8 mouse cellular contexts compared by ENCODE assay signal in genomic region chr11:114675826-114676401, GRCm38 (mm10). TPM values are rescaled to one million over a fixed set of nuclear protein-coding genes. Genes with fewer than 3 reads are reported as not detected.
A peak's percentile ranks its signal among the peaks of the same experiment; 100 is the strongest.
DNase-seq lines count a peak whose midpoint lies in the region; ATAC-seq lines count a peak whose summit lies in the region.

No protein-coding gene starts in this region.

- ATAC-seq in neural tube, embryonic 11.5 days (ENCODE audit: insufficient read depth, low FRiP score, low TSS enrichment) = peak; percentile 7; the same call in 1 of the 2 replicates
- peak; percentile 33 for ATAC-seq in activated CD4-positive, CD25-positive, alpha-beta regulatory T cell, adult 4 months
- no peak for ATAC-seq in embryonic facial prominence, embryonic 15.5 days (ENCODE audit: insufficient number of reproducible peaks, low FRiP score, low TSS enrichment, low read depth)
- ATAC-seq in hindbrain, embryonic 11.5 days (ENCODE audit: low FRiP score) = peak; percentile 26; the same call in 1 of the 2 replicates
- ATAC-seq in midbrain, embryonic 15.5 days (replicated peaks) = no peak
- no peak for ATAC-seq in inflammation-experienced regulatory T-cells, adult 6 months

- peak overlapping the region; percentile 75 for H3K4me2 ChIP-seq in neural tube, embryonic 11.5 days (ENCODE audit: low read depth)
- H3K4me2 ChIP-seq in embryonic facial prominence, embryonic 15.5 days (replicated peaks) = peak overlapping the region; percentile 95
- H3K4me2 ChIP-seq in hindbrain, embryonic 11.5 days (replicated peaks; ENCODE audit: low read depth, low read length) = peak overlapping the region; percentile 77
- H3K4me2 ChIP-seq in midbrain, embryonic 15.5 days = peak overlapping the region; percentile 73

- H3K4me1 ChIP-seq in neural tube, embryonic 11.5 days (ENCODE audit: control insufficient read depth, insufficient read depth, low read length) = peaks cover 8% of the 10 kb centered on the region
- peaks cover 42% of the 10 kb centered on the region for H3K4me1 ChIP-seq in embryonic facial prominence, embryonic 15.5 days
- 0 out of 2 replicates have a peak, but pooled peaks cover 2% of the 10 kb centered on the region for H3K4me1 ChIP-seq in hindbrain, embryonic 11.5 days (replicated peaks; ENCODE audit: control insufficient read depth, insufficient read depth, low read length)
- peaks cover 23% of the 10 kb centered on the region for H3K4me1 ChIP-seq in midbrain, embryonic 15.5 days

- peak overlapping the region; percentile 59 for H3K4me3 ChIP-seq in neural tube, embryonic 11.5 days (ENCODE audit: low read depth, low read length)
- peak overlapping the region; percentile 66 for H3K4me3 ChIP-seq in embryonic facial prominence, embryonic 15.5 days (replicated peaks)
- peak overlapping the region; percentile 52 for H3K4me3 ChIP-seq in hindbrain, embryonic 11.5 days (ENCODE audit: low read depth, low read length)
- peak overlapping the region; percentile 45 for H3K4me3 ChIP-seq in midbrain, embryonic 15.5 days

- WGBS in neural tube, embryonic 11.5 days = 2% methylated on average over 27 of the region's 27 CpGs
- WGBS in embryonic facial prominence, embryonic 15.5 days = 2% methylated on average over 27 of the region's 27 CpGs
- WGBS in hindbrain, embryonic 11.5 days = 2% methylated on average over 27 of the region's 27 CpGs
- WGBS in midbrain, embryonic 15.5 days = 2% methylated on average over 27 of the region's 27 CpGs

- H3K36me3 ChIP-seq in neural tube, embryonic 11.5 days (ENCODE audit: control insufficient read depth, insufficient read depth, low read length) = peaks cover 15% of the 10 kb centered on the region
- H3K36me3 ChIP-seq in embryonic facial prominence, embryonic 15.5 days = peaks cover 28% of the 10 kb centered on the region
- peaks cover 13% of the 10 kb centered on the region; the same call in 1 of the 2 replicates for H3K36me3 ChIP-seq in hindbrain, embryonic 11.5 days (ENCODE audit: control insufficient read depth, insufficient read depth, low read length)
- H3K36me3 ChIP-seq in midbrain, embryonic 15.5 days (replicated peaks) = peaks cover 22% of the 10 kb centered on the region

- peak; percentile 37 for DNase-seq in neural tube, embryonic 11.5 days (ENCODE audit: low spot score)
- no peak for DNase-seq in neural tube, embryonic 10.5 days (ENCODE audit: extremely low spot score, low spot score)
- DNase-seq in hindbrain, embryonic 11.5 days (ENCODE audit: low spot score) = peak; percentile 57
- DNase-seq in liver = peak; percentile 39

- no peak overlapping the region for H3K27ac ChIP-seq in neural tube, embryonic 11.5 days (ENCODE audit: low read depth, low read length)
- peak overlapping the region; percentile 78 for H3K27ac ChIP-seq in embryonic facial prominence, embryonic 15.5 days (replicated peaks)
- no peak overlapping the region for H3K27ac ChIP-seq in hindbrain, embryonic 11.5 days (ENCODE audit: low read depth, low read length)
- H3K27ac ChIP-seq in midbrain, embryonic 15.5 days = peak overlapping the region; percentile 34; the same call in 1 of the 2 replicates

- H3K9ac ChIP-seq in neural tube, embryonic 11.5 days (ENCODE audit: low read length) = peak overlapping the region; percentile 59
- H3K9ac ChIP-seq in embryonic facial prominence, embryonic 15.5 days = peak overlapping the region; percentile 66
- H3K9ac ChIP-seq in hindbrain, embryonic 11.5 days (ENCODE audit: low read depth, low read length) = peak overlapping the region; percentile 51
- peak overlapping the region; percentile 45 for H3K9ac ChIP-seq in midbrain, embryonic 15.5 days

- no peaks in the 10 kb centered on the region for H3K9me3 ChIP-seq in neural tube, embryonic 11.5 days (ENCODE audit: control insufficient read depth, low read length)
- H3K9me3 ChIP-seq in embryonic facial prominence, embryonic 15.5 days (replicated peaks) = no peaks in the 10 kb centered on the region
- no peaks in the 10 kb centered on the region for H3K9me3 ChIP-seq in hindbrain, embryonic 11.5 days (ENCODE audit: control insufficient read depth, low read length)
- no peaks in the 10 kb centered on the region for H3K9me3 ChIP-seq in midbrain, embryonic 15.5 days

- no peaks in the 10 kb centered on the region for H3K27me3 ChIP-seq in neural tube, embryonic 11.5 days (ENCODE audit: control insufficient read depth, insufficient read depth, low read length)
- H3K27me3 ChIP-seq in embryonic facial prominence, embryonic 15.5 days = no peaks in the 10 kb centered on the region
- no peaks in the 10 kb centered on the region for H3K27me3 ChIP-seq in hindbrain, embryonic 11.5 days (ENCODE audit: control insufficient read depth, insufficient read depth, low read length)
- peaks cover 5% of the 10 kb centered on the region; the same call in 1 of the 2 replicates for H3K27me3 ChIP-seq in midbrain, embryonic 15.5 days (replicated peaks)

RNA-seq across cellular contexts. Expression of gene Ttyh2, which starts 0.7 kb away (rescaled TPM):
- 20.6 and 24.6 TPM in 2 replicates for polyA plus RNA-seq in neural tube, embryonic 11.5 days (2014; fragmentation: Nextera tagmentation; extraction: Ambion mirVana)
- polyA plus RNA-seq in activated CD4-positive, CD25-positive, alpha-beta regulatory T cell, adult 4 months (2017; shearing (Covaris generic)) = 1 to 10 TPM; 2.4 to 3.3 TPM
- polyA plus RNA-seq in embryonic facial prominence, embryonic 15.5 days (2015; fragmentation: Nextera tagmentation; extraction: Ambion mirVana) = 31.5 and 36.4 TPM in 2 replicates
- 15.3 and 16.0 TPM in 2 replicates for polyA plus RNA-seq in hindbrain, embryonic 11.5 days (2014; fragmentation: Nextera tagmentation; extraction: Ambion mirVana)
- polyA plus RNA-seq in midbrain, embryonic 15.5 days (2015; fragmentation: Nextera tagmentation; extraction: Ambion mirVana) = 29.4 and 32.3 TPM in 2 replicates
- 1 to 10 TPM; 2.4 to 3.6 (median 3.4) TPM for polyA plus RNA-seq in inflammation-experienced regulatory T-cells, adult 6 months (2017; shearing (Covaris generic))

RNA-seq across cellular contexts. Expression of gene Rpl38, which starts 7.6 kb away (rescaled TPM):
- 826 and 967 TPM in 2 replicates for polyA plus RNA-seq in neural tube, embryonic 11.5 days (2014; fragmentation: Nextera tagmentation; extraction: Ambion mirVana)
- 1,000 to 10,000 TPM; 1,043 to 1,380 TPM for polyA plus RNA-seq in activated CD4-positive, CD25-positive, alpha-beta regulatory T cell, adult 4 months (2017; shearing (Covaris generic))
- 993 and 1,020 TPM in 2 replicates for polyA plus RNA-seq in embryonic facial prominence, embryonic 15.5 days (2015; fragmentation: Nextera tagmentation; extraction: Ambion mirVana)
- polyA plus RNA-seq in hindbrain, embryonic 11.5 days (2014; fragmentation: Nextera tagmentation; extraction: Ambion mirVana) = 833 and 865 TPM in 2 replicates
- polyA plus RNA-seq in midbrain, embryonic 15.5 days (2015; fragmentation: Nextera tagmentation; extraction: Ambion mirVana) = 628 and 640 TPM in 2 replicates
- 1,000 to 10,000 TPM in 2 of 3 experiments, 100 to 1,000 TPM in 1; 884 to 1,360 (median 1,230) TPM for polyA plus RNA-seq in inflammation-experienced regulatory T-cells, adult 6 months (2017; shearing (Covaris generic))

RNA-seq across cellular contexts. Expression of gene Dnaic2, which starts 51.3 kb away (rescaled TPM):
- polyA plus RNA-seq in neural tube, embryonic 11.5 days (2014; fragmentation: Nextera tagmentation; extraction: Ambion mirVana) = 1.7 and 2.5 TPM in 2 replicates
- polyA plus RNA-seq in activated CD4-positive, CD25-positive, alpha-beta regulatory T cell, adult 4 months (2017; shearing (Covaris generic)) = not detected
- polyA plus RNA-seq in embryonic facial prominence, embryonic 15.5 days (2015; fragmentation: Nextera tagmentation; extraction: Ambion mirVana) = 8.0 and 13.2 TPM in 2 replicates
- polyA plus RNA-seq in hindbrain, embryonic 11.5 days (2014; fragmentation: Nextera tagmentation; extraction: Ambion mirVana) = 4.6 and 4.8 TPM in 2 replicates
- polyA plus RNA-seq in midbrain, embryonic 15.5 days (2015; fragmentation: Nextera tagmentation; extraction: Ambion mirVana) = 3.0 and 3.4 TPM in 2 replicates
- polyA plus RNA-seq in inflammation-experienced regulatory T-cells, adult 6 months (2017; shearing (Covaris generic)) = not detected

Comparison
In these comparisons a context has a peak if more than half of its experiments do, and no peak if none do; other contexts are left out.
1. ATAC-seq: peak in neural tube, embryonic 11.5 days (single experiment), activated CD4-positive, CD25-positive, alpha-beta regulatory T cell, adult 4 months (single experiment) and hindbrain, embryonic 11.5 days (single experiment); none in embryonic facial prominence, embryonic 15.5 days (single experiment), midbrain, embryonic 15.5 days (single experiment) and inflammation-experienced regulatory T-cells, adult 6 months (single experiment).
2. H3K27ac ChIP-seq: peak in embryonic facial prominence, embryonic 15.5 days (single experiment) and midbrain, embryonic 15.5 days (single experiment); none in neural tube, embryonic 11.5 days (single experiment) and hindbrain, embryonic 11.5 days (single experiment).
3. Peak in every context shown above with its lines, with median percentiles within 50 percentile points of each other: H3K4me2 ChIP-seq, H3K4me3 ChIP-seq and H3K9ac ChIP-seq.